Mouse (Mus musculus) cerebellum, postnatal 14 days (tissue): ENCODE measurements at regions not wholly inside any gene's neighbourhood (a gene's known extent, or its start where the extent isn't known, plus 50 kb on each side); places are given as distances from the start of the nearest gene placed in this dataset.

Experiments
- DNase-seq, 2 experiments: peaks; one replicate each; pipeline ENCODE4 v3.0.0; 2021; ENCODE audit warnings: mixed read lengths in 2 of 2

DNA sequence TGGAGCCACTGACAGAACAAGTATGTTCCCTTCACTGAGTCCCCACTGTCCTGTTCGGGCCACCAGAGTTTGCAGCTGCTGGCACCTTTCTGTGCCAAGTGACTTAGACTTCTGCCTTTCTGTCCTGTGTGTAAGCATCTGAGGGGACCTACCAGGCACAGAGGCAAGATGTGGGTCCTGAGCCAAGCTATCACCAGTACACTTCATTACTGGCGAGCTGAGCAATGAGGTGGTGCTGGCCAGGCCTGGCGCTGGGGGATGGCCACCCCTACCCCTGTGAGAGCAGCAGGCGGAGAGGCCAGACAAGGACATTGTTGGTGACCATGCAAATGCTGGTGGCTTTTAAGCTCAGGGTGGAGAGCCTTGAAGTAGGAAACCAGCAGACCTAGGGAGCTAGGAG is 87.6 kb upstream of the Mrps6 start:
- DNase-seq, result no peak

DNA sequence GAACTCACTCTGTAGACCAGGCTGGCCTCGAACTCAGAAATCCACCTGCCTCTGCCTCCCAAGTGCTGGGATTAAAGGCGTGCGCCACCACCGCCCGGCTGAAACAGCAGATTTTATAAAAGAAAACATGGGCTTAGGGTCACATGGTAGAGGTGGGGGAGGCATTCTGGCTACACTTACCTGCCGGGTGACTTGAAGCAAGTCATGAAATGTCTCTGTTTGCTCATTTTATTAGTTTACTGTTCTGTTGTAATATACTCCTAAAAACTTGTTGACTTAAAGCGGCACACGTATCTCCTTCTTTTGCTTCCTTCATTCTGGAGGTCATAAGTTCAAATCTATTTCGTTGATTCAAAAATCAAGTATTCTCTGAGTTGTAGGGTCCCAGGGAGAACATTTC is 84.9 kb upstream of the Mrps6 start:
- no peak for DNase-seq

DNA sequence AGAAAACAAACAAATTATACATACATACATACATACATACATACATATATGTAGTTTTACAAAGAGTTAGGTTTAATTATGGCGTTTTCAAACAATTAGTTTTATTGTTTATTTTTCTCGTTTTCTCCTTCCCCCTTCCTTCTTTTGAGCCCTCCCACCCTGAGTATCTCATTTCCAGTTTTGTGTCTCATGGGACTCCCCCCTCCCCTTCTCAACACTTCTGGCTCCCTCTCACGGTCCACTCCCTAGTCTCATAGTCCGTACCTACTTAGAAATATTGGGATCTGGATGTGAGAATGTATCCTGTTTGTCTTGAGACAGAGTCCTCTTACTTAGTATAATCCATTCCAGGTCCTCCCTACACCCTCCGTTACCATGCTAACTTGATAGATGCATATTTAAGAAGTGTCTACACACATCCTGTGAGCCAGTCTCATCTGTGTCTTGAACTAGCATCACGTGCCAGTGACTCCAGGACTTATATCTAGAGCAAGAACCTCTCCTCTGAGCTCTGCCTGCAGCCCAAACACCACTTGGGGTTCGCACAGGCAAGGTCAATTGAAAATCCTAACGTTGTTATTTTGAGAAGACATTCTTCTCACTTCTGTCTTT is 81.8 kb upstream of the Mrps6 start:
- no peak for DNase-seq

DNA sequence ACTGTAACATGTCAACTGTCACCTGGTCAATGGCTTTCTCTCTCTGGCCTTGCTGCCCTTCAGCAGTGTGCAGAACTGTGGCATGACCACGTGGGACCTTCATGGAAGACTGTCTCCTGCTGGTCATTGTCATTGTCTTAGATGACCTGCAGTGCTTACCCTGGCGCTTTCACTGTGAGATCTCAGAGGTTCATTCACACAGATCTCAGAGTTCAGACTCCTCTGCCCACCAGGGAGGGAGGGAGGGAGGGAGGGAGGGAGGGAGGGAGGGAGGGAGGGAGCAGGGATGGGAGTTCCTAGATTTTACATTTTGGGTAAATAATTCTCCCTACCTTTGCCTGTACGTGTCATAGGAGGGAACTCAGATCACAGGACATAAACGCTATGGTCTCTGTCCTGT is 79.6 kb upstream of the Mrps6 start:
- DNase-seq, result no peak

DNA sequence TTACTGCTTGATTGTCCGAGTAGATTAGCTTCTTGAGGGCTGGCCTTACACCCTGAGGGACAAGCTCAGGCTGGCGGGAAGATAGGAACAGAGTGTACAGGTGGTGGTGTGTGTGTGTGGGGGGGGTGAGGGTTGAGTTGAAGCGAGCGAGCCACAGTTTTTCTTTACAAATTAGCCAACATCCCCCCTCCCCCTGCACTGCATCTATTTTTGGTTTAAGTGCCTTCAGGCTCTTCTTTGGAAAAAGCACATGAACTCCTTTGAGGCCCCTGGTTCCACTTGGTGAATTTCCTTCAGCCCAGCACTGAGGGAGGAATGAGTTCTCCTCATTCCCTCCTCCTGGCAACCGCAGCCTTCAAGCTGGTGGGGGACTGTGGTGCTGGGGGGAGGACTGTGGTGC is 79.2 kb upstream of the Mrps6 start:
- no peak for DNase-seq

DNA sequence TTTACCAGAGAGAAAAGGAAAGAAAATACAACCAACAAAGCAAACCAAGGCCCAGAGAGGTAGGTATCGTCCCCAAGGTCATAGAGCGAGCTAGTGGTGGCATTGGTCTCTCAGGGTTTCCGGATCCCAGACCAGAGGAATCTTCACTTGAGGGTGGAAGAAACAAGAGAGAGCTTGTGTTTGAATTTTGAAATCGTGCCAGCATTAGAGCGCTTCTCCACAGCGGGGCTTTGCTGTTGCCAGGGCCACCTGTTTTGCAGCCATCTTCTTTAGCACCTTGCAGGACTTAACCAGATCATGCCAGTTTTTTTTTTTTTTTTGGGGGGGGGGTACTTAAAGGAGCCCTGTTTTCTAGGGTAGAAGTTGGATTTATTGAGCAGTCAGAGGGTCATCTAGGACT is 77.6 kb upstream of the Mrps6 start:
- DNase-seq, result peak; percentile 35 to 55

DNA sequence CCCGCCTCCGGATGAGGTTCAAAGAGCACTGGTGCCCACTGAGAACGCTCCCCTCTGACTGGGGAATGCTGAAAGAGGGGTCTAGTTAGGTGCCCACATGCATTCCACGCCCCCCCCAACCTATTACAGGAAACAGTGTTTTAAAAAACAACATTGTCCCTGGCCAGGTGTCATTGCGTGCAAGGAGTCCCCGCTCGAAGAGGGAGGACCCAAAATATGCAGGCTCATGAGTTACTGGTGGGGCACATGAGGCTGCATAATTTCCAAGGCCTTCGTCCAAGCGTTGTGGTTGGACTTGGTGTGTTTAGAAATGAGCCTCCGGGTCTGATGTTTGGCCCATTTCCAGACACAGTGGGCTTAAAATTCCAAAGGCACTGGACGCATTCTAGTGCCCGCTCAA is 72.9 kb upstream of the Mrps6 start:
- DNase-seq, result no peak

DNA sequence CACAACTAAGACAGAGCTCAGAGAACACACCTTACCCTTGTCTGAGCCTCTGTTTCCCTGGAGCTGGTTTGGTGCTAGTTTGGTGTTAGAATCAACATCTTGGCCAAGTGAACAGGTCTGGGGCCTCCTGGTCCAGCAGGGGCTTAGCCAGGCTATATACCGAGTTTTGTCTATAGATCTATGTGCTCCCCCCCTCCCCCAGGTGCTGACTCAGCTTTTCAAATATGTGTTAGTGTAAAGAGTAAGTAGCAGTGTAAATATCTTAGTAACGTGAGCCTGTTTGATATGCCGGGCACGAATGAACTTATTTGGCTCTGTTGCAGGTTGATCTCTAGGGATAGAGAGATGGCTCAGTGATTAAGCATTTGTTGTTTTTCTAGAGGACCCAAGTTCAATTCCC is 68.7 kb upstream of the Mrps6 start:
- DNase-seq, result no peak

DNA sequence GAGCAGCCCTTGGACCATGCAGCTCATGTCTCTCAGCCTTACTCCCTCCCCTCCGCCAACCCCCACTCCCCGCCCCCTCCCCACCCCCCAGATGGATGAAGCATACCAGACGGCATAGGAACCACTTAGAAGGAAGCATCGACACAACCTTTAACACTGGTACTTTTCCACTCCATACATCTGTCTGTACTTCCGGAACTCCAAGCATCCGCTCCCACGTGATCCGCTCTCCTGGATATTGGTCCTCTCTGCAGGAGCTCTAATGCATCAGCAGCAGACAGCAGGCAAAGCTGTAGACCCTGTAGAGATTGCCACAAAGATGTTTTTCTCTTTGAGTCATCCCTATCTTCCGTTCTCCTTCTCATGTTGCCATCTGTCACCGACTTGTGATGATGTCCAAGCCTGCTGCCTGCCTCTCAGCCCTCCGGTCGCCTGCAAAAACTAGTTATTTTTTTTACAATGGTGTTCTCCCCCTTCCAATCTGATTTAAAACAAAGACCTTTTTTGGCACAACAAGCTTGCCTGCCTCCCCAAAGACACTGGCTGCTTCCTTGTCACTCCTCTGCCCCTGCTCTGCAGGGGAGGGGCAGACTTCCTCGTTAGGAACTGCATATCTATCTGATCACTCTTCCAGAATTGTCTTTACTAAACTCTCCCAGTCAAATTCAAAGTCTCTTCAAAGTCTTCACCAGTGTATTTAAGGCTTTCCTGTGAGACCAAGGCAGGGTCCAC is 62.4 kb upstream of the Mrps6 start:
- DNase-seq, result peak; percentile 24 to 36

DNA sequence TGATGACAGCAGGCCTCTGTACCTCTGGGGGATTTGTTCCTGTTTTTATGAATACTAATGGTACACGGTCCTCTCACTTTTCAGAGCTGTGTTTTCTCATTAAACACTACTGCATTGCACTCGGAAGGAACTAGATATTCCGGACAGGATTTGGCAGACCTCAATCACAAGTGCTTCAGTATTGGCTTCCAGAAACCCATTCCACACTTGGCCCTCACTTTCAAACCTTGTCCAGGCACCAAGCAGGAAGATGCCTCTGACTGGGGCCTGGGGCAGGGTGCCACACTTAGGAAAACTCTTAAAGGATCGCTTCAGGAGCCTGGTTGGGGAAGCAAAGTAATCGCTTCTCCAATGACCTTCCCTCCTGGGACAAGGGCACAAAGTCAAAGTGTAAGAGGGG is 50.7 kb upstream of the Mrps6 start:
- DNase-seq, result no peak
